Mouse (Mus musculus): Measurements from ENCODE around the gene Ppm1h. TPM values are rescaled to one million over a fixed set of nuclear protein-coding genes. Genes with fewer than 3 reads are reported as not detected.

Ppm1h gene
- polyA plus RNA-seq, 1 experiment = 13.1 TPM

DNA sequence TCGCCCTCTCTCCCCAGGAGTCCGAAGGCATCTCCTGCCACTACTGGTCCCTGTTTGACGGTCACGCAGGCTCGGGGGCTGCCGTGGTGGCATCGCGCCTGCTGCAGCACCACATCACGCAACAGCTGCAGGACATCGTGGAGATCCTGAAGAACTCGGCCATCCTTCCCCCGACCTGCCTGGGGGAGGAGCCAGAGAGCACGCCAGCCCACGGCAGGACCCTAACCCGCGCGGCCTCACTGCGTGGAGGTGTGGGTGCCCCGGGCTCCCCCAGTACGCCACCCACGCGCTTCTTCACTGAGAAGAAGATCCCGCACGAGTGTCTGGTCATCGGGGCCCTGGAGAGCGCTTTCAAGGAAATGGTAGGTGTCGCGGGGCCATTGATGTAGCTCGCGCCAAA is 123.7 kb downstream of the Ppm1h start:
- no peak overlapping the region for H3K27ac ChIP-seq (ENCODE audit: control insufficient read depth, insufficient read depth, low read depth, low read length, poor library complexity)
- no peak for TF ChIP-seq POLR2A (IDR thresholded peaks at IDR 0.05; ENCODE audit: borderline replicate concordance, control insufficient read depth, low read depth, low read length)
- TF ChIP-seq CTCF (IDR thresholded peaks at IDR 0.05; ENCODE audit: control insufficient read depth, insufficient read depth, low read length) = no peak
- 77% methylated on average over 30 of the region's 30 CpGs for WGBS
- peaks cover 1% of the 10 kb centered on the region; the same call in 1 of the 2 replicates for H3K4me1 ChIP-seq (ENCODE audit: control insufficient read depth, insufficient read depth, low read length)
- H3K4me3 ChIP-seq (replicated peaks; ENCODE audit: control insufficient read depth, low read depth, low read length) = no peak overlapping the region

GRCm38 (mm10) chr10:122802901-122803300 is 124.3 kb downstream of the Ppm1h start:
- H3K4me3 ChIP-seq (replicated peaks; ENCODE audit: control insufficient read depth, low read depth, low read length) = no peak overlapping the region
- peaks cover 1% of the 10 kb centered on the region; the same call in 1 of the 2 replicates for H3K4me1 ChIP-seq (ENCODE audit: control insufficient read depth, insufficient read depth, low read length)
- no peak overlapping the region for H3K27ac ChIP-seq (ENCODE audit: control insufficient read depth, insufficient read depth, low read depth, low read length, poor library complexity)
- TF ChIP-seq CTCF (IDR thresholded peaks at IDR 0.05; ENCODE audit: control insufficient read depth, insufficient read depth, low read length) (no peak), POLR2A (IDR thresholded peaks at IDR 0.05; ENCODE audit: borderline replicate concordance, control insufficient read depth, low read depth, low read length) (no peak)
- WGBS = 73% methylated on average over 7 of the region's 7 CpGs

DNA sequence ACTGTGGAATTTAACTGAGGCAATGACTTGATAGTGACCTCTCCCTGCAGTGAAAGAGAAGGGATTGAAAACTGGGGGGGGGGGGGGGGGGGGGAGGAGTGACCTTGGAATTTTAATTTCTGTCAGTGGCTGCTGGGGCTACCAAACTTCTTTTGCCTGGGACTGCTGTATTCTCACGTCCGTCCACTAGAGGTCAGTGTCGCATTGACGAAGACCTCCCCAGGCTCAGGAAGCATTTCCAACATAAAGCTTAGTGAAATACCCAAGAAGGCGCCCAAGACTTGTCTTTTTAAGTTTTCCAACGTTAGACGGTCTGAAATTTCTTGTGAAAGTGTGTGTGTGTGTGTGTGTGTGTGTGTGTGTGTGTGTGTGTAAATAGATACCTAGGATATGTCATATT is 125.3 kb downstream of the Ppm1h start:
- Histone ChIP-seq H3K27ac (ENCODE audit: control insufficient read depth, insufficient read depth, low read depth, low read length, poor library complexity) (no peak overlapping the region), H3K4me1 (ENCODE audit: control insufficient read depth, insufficient read depth, low read length) (peaks cover 1% of the 10 kb centered on the region; the same call in 1 of the 2 replicates), H3K4me3 (replicated peaks; ENCODE audit: control insufficient read depth, low read depth, low read length) (no peak overlapping the region)
- 4% methylated on average over 7 of the region's 7 CpGs for WGBS
- no peak for TF ChIP-seq POLR2A (IDR thresholded peaks at IDR 0.05; ENCODE audit: borderline replicate concordance, control insufficient read depth, low read depth, low read length)
- peak; percentile 90 for TF ChIP-seq CTCF (IDR thresholded peaks at IDR 0.05; ENCODE audit: control insufficient read depth, insufficient read depth, low read length)

DNA sequence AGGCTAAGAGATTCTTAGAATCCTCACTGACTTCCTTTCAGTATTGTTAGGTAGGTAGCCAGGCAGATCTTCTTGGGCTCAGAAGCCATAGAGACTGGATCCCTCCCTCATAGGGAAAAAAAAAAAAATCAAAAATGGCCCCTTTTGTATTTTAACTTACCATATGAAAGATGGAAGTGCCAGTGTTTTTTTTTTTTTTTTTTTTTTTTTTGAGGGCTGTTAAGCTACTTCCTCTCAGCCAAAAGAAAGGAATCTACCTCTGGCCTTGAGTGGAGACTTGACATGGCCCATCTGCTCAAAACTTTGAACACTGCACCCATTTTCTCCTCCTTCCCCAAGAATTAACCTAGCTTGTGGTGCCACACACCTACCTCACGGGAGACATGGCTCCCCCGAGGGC is 127.3 kb downstream of the Ppm1h start:
- Histone ChIP-seq H3K4me3 (replicated peaks; ENCODE audit: control insufficient read depth, low read depth, low read length) (no peak overlapping the region), H3K4me1 (ENCODE audit: control insufficient read depth, insufficient read depth, low read length) (no peaks in the 10 kb centered on the region; the same call in 1 of the 2 replicates), H3K27ac (ENCODE audit: control insufficient read depth, insufficient read depth, low read depth, low read length, poor library complexity) (no peak overlapping the region)
- WGBS = 63% methylated on average over 2 of the region's 2 CpGs
- no peak for TF ChIP-seq POLR2A (IDR thresholded peaks at IDR 0.05; ENCODE audit: borderline replicate concordance, control insufficient read depth, low read depth, low read length)
- TF ChIP-seq CTCF (IDR thresholded peaks at IDR 0.05; ENCODE audit: control insufficient read depth, insufficient read depth, low read length) = no peak

- TF ChIP-seq CTCF (IDR thresholded peaks at IDR 0.05; ENCODE audit: control insufficient read depth, insufficient read depth, low read length) = peak; percentile 31; the same call in 1 of the 2 replicates
- TF ChIP-seq POLR2A (IDR thresholded peaks at IDR 0.05; ENCODE audit: borderline replicate concordance, control insufficient read depth, low read depth, low read length) = no peak
- Histone ChIP-seq H3K4me3 (replicated peaks; ENCODE audit: control insufficient read depth, low read depth, low read length) (no peak overlapping the region), H3K27ac (ENCODE audit: control insufficient read depth, insufficient read depth, low read depth, low read length, poor library complexity) (no peak overlapping the region), H3K4me1 (ENCODE audit: control insufficient read depth, insufficient read depth, low read length) (no peaks in the 10 kb centered on the region)
- WGBS = 29% methylated on average over 9 of the region's 9 CpGs
Measured at GRCm38 (mm10) chr10:122807127-122808105, 128.9 kb downstream of the Ppm1h start.

GRCm38 (mm10) chr10:122808186-122808585 is 129.6 kb downstream of the Ppm1h start:
- TF ChIP-seq POLR2A (IDR thresholded peaks at IDR 0.05; ENCODE audit: borderline replicate concordance, control insufficient read depth, low read depth, low read length) (no peak), CTCF (IDR thresholded peaks at IDR 0.05; ENCODE audit: control insufficient read depth, insufficient read depth, low read length) (no peak)
- no peak overlapping the region for H3K27ac ChIP-seq (ENCODE audit: control insufficient read depth, insufficient read depth, low read depth, low read length, poor library complexity)

DNA sequence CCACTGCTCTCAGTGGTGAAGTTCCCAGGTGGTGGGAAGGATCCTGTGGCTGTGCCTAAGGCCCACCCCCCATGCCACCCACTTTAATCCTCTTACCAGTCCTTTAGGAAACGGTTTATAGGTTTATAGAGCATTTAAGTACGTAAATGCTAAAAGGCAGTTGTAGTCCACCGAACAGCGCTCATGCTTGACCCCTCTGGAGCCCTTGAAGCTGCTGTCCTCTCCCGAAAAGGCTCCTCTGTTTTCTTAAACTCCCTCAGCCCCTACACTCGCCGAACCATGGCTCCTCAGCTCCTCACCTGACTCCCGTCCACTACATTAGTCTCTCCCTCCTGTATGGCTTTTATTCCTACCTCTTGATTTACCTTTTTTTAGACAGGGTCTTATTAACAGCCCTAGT is 131.3 kb downstream of the Ppm1h start:
- no peaks in the 10 kb centered on the region for H3K4me1 ChIP-seq (ENCODE audit: control insufficient read depth, insufficient read depth, low read length)
- H3K4me3 ChIP-seq (replicated peaks; ENCODE audit: control insufficient read depth, low read depth, low read length) = no peak overlapping the region
- TF ChIP-seq CTCF (IDR thresholded peaks at IDR 0.05; ENCODE audit: control insufficient read depth, insufficient read depth, low read length) (no peak), POLR2A (IDR thresholded peaks at IDR 0.05; ENCODE audit: borderline replicate concordance, control insufficient read depth, low read depth, low read length) (no peak)
- no peak overlapping the region for H3K27ac ChIP-seq (ENCODE audit: control insufficient read depth, insufficient read depth, low read depth, low read length, poor library complexity)
- WGBS = 87% methylated on average over 8 of the region's 8 CpGs

More at GRCm38 (mm10) chr10:122808186-122808585, 129.6 kb downstream of the Ppm1h start:
- Histone ChIP-seq H3K4me3 (replicated peaks; ENCODE audit: control insufficient read depth, low read depth, low read length) (no peak overlapping the region), H3K4me1 (ENCODE audit: control insufficient read depth, insufficient read depth, low read length) (no peaks in the 10 kb centered on the region)
- WGBS = 83% methylated on average over 4 of the region's 4 CpGs

GRCm38 (mm10) chr10:122815094-122815493 is 136.5 kb downstream of the Ppm1h start:
- peak overlapping the region; percentile 27 for H3K4me3 ChIP-seq (replicated peaks; ENCODE audit: control insufficient read depth, low read depth, low read length)
- H3K4me1 ChIP-seq (ENCODE audit: control insufficient read depth, insufficient read depth, low read length) = no peaks in the 10 kb centered on the region
- TF ChIP-seq CTCF (IDR thresholded peaks at IDR 0.05; ENCODE audit: control insufficient read depth, insufficient read depth, low read length) = no peak
- TF ChIP-seq POLR2A (IDR thresholded peaks at IDR 0.05; ENCODE audit: borderline replicate concordance, control insufficient read depth, low read depth, low read length) = no peak
- 2% methylated on average over 14 of the region's 14 CpGs for WGBS
- H3K27ac ChIP-seq (ENCODE audit: control insufficient read depth, insufficient read depth, low read depth, low read length, poor library complexity) = no peak overlapping the region

All from bone marrow, adult 2 months (tissue).